Mouse (Mus musculus): ENCODE data around the gene Lrrc42.

Lrrc42 gene

GRCm38 (mm10) chr4:107253125-107254091 is at the start of gene Lrrc42, which contains the start of gene Hspb11:
Gene Lrrc42 (minus strand): TSS chr4:107253532.
Gene Hspb11 (plus strand): TSS chr4:107253593.
- peak; percentile 97 for DNase-seq (ENCODE audit: low read depth)

- no peak for DNase-seq (ENCODE audit: low read depth)
Measured at GRCm38 (mm10) chr4:107302832-107303231, 49.5 kb upstream of the Lrrc42 start.

GRCm38 (mm10) chr4:107302221-107302620 is 48.9 kb upstream of the Lrrc42 start:
- no peak for DNase-seq (ENCODE audit: low read depth)

GRCm38 (mm10) chr4:107300902-107301555 is 47.7 kb upstream of the Lrrc42 start:
- DNase-seq (ENCODE audit: low read depth) = no peak

GRCm38 (mm10) chr4:107300371-107300770 is 47.0 kb upstream of the Lrrc42 start:
- DNase-seq (ENCODE audit: low read depth) = no peak

GRCm38 (mm10) chr4:107299779-107300340 is 46.5 kb upstream of the Lrrc42 start:
- no peak for DNase-seq (ENCODE audit: low read depth)

GRCm38 (mm10) chr4:107298071-107298606 is 44.8 kb upstream of the Lrrc42 start:
- DNase-seq (ENCODE audit: low read depth) = no peak

- DNase-seq (ENCODE audit: low read depth) = no peak
Measured at GRCm38 (mm10) chr4:107292273-107292662, 38.9 kb upstream of the Lrrc42 start.

GRCm38 (mm10) chr4:107291611-107292272 is 38.4 kb upstream of the Lrrc42 start:
- DNase-seq (ENCODE audit: low read depth) = no peak

GRCm38 (mm10) chr4:107287517-107287916 is 34.2 kb upstream of the Lrrc42 start:
- no peak for DNase-seq (ENCODE audit: low read depth)

- DNase-seq (ENCODE audit: low read depth) = no peak
Measured at GRCm38 (mm10) chr4:107286386-107286785, 33.1 kb upstream of the Lrrc42 start.

GRCm38 (mm10) chr4:107285446-107286200 is 32.3 kb upstream of the Lrrc42 start:
- no peak for DNase-seq (ENCODE audit: low read depth)

GRCm38 (mm10) chr4:107280843-107281475 is 27.6 kb upstream of the Lrrc42 start:
- no peak for DNase-seq (ENCODE audit: low read depth)

GRCm38 (mm10) chr4:107278188-107278707 is 24.9 kb upstream of the Lrrc42 start:
- DNase-seq (ENCODE audit: low read depth) = no peak

- no peak for DNase-seq (ENCODE audit: low read depth)
Measured at GRCm38 (mm10) chr4:107274511-107274910, 21.2 kb upstream of the Lrrc42 start.

- no peak for DNase-seq (ENCODE audit: low read depth)
Measured at GRCm38 (mm10) chr4:107273683-107274082, 20.4 kb upstream of the Lrrc42 start.

- DNase-seq (ENCODE audit: low read depth) = peak; percentile 35
Measured at GRCm38 (mm10) chr4:107260001-107260400, 6.7 kb upstream of the Lrrc42 start.

GRCm38 (mm10) chr4:107254414-107254813 is 1.1 kb upstream of the Lrrc42 start:
- peak; percentile 12 for DNase-seq (ENCODE audit: low read depth)

GRCm38 (mm10) chr4:107252522-107252921 is 810 bp downstream of the Lrrc42 start:
- no peak for DNase-seq (ENCODE audit: low read depth)

- peak; percentile 68 for DNase-seq (ENCODE audit: low read depth)
Measured at GRCm38 (mm10) chr4:107250494-107250893, 2.8 kb downstream of the Lrrc42 start.

Data from induced T-regulatory cell, adult 2 months (primary cell).